Mouse (Mus musculus) frontal cortex, postnatal 14 days (tissue): ENCODE data around the gene Foxc1.

Experiments used
- DNase-seq, 2 experiments: peaks; one replicate each; pipeline ENCODE4 v3.0.0; 2022; ENCODE audit warnings: low spot score in 2 of 2

Gene Foxc1

GRCm38 (mm10) chr13:31830332-31830731 lies 23.9 kb downstream of the Foxc1 start:
- DNase-seq, result no peak

DNA sequence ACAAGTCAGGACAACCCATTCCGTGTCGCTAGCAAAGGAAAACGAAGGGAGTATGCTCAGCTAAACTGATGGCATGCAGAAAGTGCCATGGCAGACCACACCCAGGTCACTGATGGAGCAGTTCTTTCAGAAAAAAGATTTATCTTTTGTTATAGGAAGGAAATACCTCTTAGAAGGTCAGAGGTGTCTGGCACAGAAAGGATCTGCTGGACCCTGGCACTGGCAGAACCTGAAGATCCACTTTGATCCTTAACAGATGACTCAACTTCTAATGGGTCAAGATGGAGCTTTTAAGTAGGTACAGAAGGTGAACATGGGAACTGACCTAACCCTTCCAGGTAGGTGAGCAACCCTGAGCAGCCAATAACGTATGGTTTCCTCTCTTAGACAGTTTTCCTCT lies 29.4 kb downstream of the Foxc1 start:
- no peak for DNase-seq

DNA sequence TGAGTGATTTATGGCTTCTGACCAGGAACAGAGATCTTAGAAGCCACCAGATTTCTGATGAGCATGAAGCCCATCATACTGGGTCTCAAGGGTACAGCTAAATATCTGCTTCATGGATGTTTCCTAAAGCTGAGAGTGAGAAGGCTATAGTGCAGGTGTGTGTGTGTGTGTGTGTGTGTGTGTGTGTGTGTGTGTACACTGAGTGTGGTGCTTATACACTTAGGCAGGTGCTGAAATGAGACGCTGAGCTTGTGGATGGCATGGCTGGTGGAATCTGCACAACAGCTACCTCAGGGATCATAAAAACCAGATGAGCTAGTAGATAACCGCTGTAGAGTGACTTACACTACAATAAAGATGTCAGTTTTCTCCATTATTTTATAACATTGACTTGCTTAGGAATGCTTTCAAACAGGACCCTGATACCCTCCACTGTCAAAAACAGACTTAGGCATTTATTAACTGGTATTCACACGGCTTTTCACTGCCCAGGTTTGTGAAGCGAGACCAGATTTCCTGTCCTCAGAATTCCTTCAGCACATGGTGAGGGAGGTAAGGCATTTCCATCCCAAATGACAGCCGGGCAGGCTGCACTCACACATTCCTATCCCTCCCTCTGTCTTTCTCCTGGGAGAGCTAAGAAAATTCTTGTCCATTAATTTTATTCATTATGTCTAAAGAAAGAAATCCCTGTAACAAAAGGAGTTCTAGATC lies 43.0 kb downstream of the Foxc1 start:
- DNase-seq, result no peak

DNA sequence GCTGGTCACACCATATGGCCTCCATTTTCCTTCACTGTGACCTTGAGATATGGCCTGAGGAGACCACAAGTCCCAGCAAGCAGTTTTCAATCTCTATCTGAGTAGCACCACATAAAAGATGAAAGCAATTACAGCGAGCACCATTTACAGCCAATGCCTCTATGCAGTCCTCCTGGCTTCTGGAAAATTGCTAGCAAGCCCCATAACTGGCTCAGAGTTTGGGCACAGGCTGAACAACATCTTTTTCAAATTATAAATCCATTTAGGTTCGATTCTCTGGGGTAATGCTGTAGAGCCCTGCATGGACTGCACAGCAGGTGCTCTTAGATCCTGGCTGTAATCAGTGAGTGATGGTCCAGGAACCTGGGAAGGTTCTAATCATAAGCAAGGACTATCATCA lies 47.1 kb downstream of the Foxc1 start:
- DNase-seq, result no peak

DNA sequence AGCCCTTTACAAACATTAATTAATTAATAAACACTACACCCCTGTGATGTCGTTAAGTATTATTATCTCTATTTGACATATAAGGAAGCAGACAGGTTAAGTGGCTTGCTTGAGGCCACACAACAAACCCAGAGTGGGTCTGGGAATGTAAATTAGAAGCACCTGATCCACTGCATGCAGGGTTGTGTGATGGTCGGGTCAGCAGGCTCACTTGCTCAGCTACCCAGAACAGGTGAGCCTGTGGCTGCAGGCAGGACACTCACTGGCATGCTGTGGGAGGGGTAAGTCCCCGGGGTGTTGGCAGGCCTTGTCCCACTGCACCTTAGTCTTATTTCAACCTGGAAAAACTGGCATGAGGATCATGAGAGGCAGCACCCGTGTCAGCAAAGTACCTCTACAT lies 47.6 kb downstream of the Foxc1 start:
- no peak for DNase-seq

DNA sequence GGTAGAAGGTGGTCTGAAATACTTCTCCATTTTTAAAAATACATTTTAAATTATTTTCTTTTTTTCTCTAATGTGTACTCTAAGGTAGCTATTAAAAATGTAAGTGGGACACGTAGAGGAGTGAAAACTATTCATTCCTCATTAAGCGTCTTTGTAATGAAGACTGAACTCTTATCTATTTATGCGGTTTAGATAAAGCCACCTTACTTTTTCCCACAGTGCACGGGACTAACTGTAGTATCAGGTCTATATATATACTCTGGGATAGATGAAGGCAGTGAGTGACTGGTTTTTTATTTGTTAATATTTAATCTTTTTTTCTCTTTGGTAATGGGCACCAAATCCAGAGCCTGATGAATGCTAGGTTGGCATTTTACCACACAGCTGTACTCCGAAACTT lies 53.8 kb downstream of the Foxc1 start:
- DNase-seq, result no peak
